Mouse (Mus musculus) cerebellum, postnatal 14 days (tissue): ENCODE data around the gene Zswim9.

Source experiments
- DNase-seq, 2 experiments: peaks; one replicate each; pipeline ENCODE4 v3.0.0; 2021; ENCODE audit warnings: mixed read lengths in 2 of 2

Gene Zswim9

DNA sequence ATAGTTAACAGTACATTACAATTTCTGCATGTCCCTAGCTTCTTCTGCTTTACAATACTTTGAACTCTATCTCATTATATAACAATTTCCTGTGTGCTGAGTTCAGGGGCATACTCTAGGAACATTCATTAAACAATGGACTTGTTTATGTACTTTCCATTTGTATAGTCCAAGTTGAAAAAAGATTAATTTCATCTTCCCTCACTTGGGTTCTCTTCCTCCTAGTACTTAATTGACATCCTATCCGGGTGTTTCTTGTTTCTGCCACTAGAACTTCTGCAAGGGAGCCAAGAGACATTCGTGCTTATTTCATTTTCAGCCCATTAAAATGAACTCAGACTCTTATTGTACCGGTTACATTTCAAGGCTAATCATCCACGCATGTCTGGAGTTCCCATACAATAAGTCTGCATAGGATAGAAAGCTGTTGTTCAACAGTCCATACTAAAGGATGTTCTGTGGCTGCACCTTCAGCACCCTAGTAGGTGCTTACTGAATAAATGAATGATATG is 9.7 kb downstream of the Zswim9 start:
- no peak for DNase-seq

DNA sequence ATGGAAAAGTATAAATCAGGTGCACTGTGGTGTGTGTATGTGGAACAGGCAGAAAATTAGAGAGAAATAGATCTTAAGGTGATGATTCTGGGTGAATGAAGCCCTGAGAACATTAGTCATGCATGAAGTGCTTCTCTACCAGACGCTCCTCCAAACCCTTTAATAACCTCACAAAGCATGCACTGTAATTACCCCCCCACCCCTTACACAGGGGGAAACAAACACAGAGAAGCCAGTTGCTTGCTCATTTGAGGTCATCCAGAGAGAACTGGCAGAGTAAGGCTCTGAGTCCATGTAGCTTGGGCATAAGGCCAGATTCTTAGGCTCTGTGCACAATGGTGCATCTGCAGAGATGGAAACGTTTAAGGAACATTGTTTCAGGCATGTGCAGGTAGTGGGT is 14.1 kb downstream of the Zswim9 start:
- DNase-seq = no peak

DNA sequence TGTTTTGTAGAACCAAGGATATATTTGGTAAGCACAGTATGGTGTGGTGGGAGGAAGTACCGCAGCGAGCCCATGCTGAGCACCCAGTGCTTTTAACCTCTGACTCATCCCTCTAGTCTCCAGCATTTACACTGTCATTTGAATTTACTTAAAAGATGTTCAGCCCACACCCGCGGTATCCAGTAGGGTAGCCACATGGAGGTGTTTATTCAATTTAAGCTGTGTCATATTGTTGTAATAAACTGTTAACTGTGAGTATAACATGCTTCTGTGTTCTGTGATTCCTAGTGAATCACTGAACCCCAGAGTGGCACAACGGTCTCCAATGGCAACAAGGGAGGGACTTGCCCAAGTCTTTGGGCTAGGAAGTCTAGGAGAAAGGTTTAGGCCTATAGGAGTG is 14.7 kb downstream of the Zswim9 start:
- DNase-seq = no peak

DNA sequence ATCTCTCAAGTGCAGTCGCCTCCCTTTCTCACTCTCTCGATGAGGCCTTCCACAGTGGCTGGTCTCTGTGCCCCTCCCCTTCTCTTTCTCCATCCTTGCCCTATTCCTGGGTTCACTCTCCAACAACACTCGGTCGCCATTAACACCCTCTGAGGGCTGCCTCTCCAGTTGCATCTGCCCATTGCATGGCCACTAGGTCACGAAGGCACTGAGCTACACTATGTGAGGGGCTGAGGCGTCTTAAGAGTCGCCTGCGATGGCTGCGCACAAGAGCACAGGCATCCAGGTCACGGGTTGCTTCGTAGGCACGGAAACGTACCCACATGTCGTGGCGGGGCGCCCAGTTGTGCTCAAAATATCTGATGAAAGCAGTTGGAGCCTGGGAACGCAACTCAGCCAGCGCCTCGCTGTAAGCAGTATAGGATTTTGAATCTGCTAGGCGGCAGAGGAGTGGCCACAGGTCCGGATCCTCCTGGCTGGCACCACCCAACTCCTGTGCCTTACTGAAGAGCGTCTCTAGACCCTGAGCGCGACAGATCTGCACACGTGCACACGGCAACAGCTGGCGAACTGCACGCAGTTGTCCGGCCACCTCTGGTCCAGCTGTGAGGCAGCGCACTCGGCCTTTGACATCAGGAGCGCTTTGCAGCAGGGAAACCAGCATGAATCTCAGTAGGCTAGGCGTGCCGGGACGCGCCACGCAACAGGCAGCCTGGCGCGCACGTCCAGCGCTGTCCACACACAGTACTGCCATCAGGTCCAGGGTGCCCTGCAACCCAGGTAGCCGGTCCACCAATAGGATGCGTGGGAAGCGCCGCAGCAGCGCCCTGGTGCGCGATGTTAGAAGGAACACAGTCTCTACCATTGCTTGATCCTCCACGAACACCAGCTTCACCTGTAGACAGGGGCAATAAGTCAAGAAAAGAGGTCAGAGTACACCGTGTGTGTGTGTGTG is 17.5 kb downstream of the Zswim9 start:
- no peak for DNase-seq

DNA sequence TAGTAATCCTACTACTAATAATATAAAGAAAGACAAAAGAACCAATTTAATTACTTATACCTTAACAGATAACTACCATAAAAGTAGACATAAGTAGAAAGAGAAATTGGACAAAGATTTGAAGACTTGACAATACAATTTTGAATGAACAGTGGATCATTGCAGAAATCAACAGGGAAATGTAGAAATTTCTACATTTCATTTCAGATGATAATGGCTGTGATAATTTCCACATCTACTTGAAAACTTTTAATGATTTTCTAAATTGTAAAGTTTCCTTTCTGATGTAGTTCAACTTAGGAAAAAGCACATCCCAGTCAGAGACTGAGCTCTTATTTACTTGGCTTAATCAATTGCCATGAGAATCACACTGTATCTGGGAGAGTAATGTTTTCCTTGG is 65.8 kb downstream of the Zswim9 start, which contains the start of gene Vmn1r89:
Gene Vmn1r89, plus strand, starts transcription at position 301 of the 400 bp plus-strand sequence.
- no peak for DNase-seq
